Mouse (Mus musculus): Measurements from ENCODE around the gene Kat5. TPM values are rescaled to one million over a fixed set of nuclear protein-coding genes. Genes with fewer than 3 reads are reported as not detected.

Kat5 gene
- total and polyA plus RNA-seq, 3 experiments = 46.5 to 106 (median 62.8) TPM

- no peak for TF ChIP-seq RCOR1 (conservative IDR thresholded peaks at IDR 0.05; ENCODE audit: low read depth, low read length)
- no peak for TF ChIP-seq SIN3A (IDR thresholded peaks at IDR 0.05; ENCODE audit: low read length)
- TF ChIP-seq ETS1 (conservative IDR thresholded peaks at IDR 0.05; ENCODE audit: low read depth, low read length) = no peak
- TF ChIP-seq CHD2 (IDR thresholded peaks at IDR 0.05; ENCODE audit: low read length) = no peak
- dilution Hi-C loops (cut with MboI; ENCODE audit: extremely low pct_ligation_motif_present, extremely low pct_unique_long_range_greater_than_20kb, low sequenced_read_pairs) = no loop called here
These were observed 47.3 kb downstream of the Kat5 start for GRCm38 (mm10) chr19:5562776-5563175.

GRCm38 (mm10) chr19:5561886-5562285, 48.2 kb downstream of the Kat5 start:
- dilution Hi-C loops (cut with MboI; ENCODE audit: extremely low pct_ligation_motif_present, extremely low pct_unique_long_range_greater_than_20kb, low sequenced_read_pairs) = no loop called here

More at GRCm38 (mm10) chr19:5562776-5563175, 47.3 kb downstream of the Kat5 start:
- H3K79me2 ChIP-seq (replicated peaks; ENCODE audit: control insufficient read depth, extremely low read depth, insufficient read depth, poor library complexity, severe bottlenecking) = no peaks in the 10 kb centered on the region
- DNase-seq (ENCODE audit: extremely low read depth) = no peak
- peaks cover 76% of the 10 kb centered on the region for H3K27me3 ChIP-seq (replicated peaks)
- no peak overlapping the region for H3K9ac ChIP-seq (ENCODE audit: insufficient read depth, low read depth)
- H3K27ac ChIP-seq (ENCODE audit: insufficient read depth, low read depth) = no peak overlapping the region
- no peak overlapping the region for H3K4me2 ChIP-seq (ENCODE audit: insufficient read depth, low read depth, poor library complexity, severe bottlenecking)
- no peaks in the 10 kb centered on the region for H3K36me3 ChIP-seq (replicated peaks in 1 of 2; ENCODE audit: control insufficient read depth in 1 of 2, insufficient read depth in 1 of 2, low read length in 1 of 2)
- H3K4me3 ChIP-seq (replicated peaks in 1 of 3; ENCODE audit: low read depth in 2 of 3, low read length in 2 of 3, poor library complexity in 1 of 3) = no peak overlapping the region
- peaks cover 0 to 10% of the 10 kb centered on the region in 2 experiments; a peak in 2 of 4 replicates for H3K4me1 ChIP-seq (ENCODE audit: control insufficient read depth in 1 of 2, insufficient read depth in 2 of 2)
- in situ Hi-C loops (cut with MboI; ENCODE audit: low pct_ligation_motif_present, low pct_unique_long_range_greater_than_20kb, low sequenced_read_pairs) = loop anchor here (5.0 kb wide), 1 partner anchor 35 kb away; no protein-coding TSS in a partner anchor
- peaks cover 18% of the 10 kb centered on the region for H3K9me3 ChIP-seq (replicated peaks; ENCODE audit: low read length)

GRCm38 (mm10) chr19:5561252-5561790, 48.7 kb downstream of the Kat5 start:
- no peak overlapping the region for H3K4me2 ChIP-seq (ENCODE audit: insufficient read depth, low read depth, poor library complexity, severe bottlenecking)
- no peaks in the 10 kb centered on the region for H3K36me3 ChIP-seq (replicated peaks in 1 of 2; ENCODE audit: control insufficient read depth in 1 of 2, insufficient read depth in 1 of 2, low read length in 1 of 2)
- no peak overlapping the region for H3K27ac ChIP-seq (ENCODE audit: insufficient read depth, low read depth)
- dilution Hi-C loops (cut with MboI; ENCODE audit: extremely low pct_ligation_motif_present, extremely low pct_unique_long_range_greater_than_20kb, low sequenced_read_pairs) (no loop called here), in situ Hi-C loops (cut with MboI; ENCODE audit: low pct_ligation_motif_present, low pct_unique_long_range_greater_than_20kb, low sequenced_read_pairs) (loop anchor here (5.0 kb wide), 1 partner anchor 34 kb away; no protein-coding TSS in a partner anchor)
- no peak for TF ChIP-seq TCF12 (IDR thresholded peaks at IDR 0.05; ENCODE audit: low read depth, low read length)
- no peak for TF ChIP-seq HCFC1 (IDR thresholded peaks at IDR 0.05; ENCODE audit: low read depth, low read length)
- TF ChIP-seq JUND (conservative IDR thresholded peaks at IDR 0.05; ENCODE audit: low read depth, low read length) = no peak
- TF ChIP-seq SMC3 (IDR thresholded peaks at IDR 0.05; ENCODE audit: low read depth, low read length) = no peak
- no peak for TF ChIP-seq MAX (IDR thresholded peaks at IDR 0.05; ENCODE audit: low read length)
- no peak for TF ChIP-seq MXI1 (IDR thresholded peaks at IDR 0.05; ENCODE audit: low read depth, low read length)
- TF ChIP-seq E2F4 (IDR thresholded peaks at IDR 0.05; ENCODE audit: insufficient replicate concordance, low read depth, low read length) = no peak
- no peak for TF ChIP-seq MYC (IDR thresholded peaks at IDR 0.05; ENCODE audit: low read depth, low read length)
- no peak for TF ChIP-seq EP300 (IDR thresholded peaks at IDR 0.05; ENCODE audit: low read length)
- no peak for TF ChIP-seq POLR2A (IDR thresholded peaks at IDR 0.05; ENCODE audit: low read depth, low read length)
- TF ChIP-seq JUN (IDR thresholded peaks at IDR 0.05; ENCODE audit: insufficient read depth, low read depth, low read length) = no peak
- no peak for TF ChIP-seq CHD1 (IDR thresholded peaks at IDR 0.05; ENCODE audit: low read depth, low read length)
- no peak for TF ChIP-seq KAT2A (IDR thresholded peaks at IDR 0.05; ENCODE audit: insufficient replicate concordance, low read length)
- no peak for TF ChIP-seq CHD2 (IDR thresholded peaks at IDR 0.05; ENCODE audit: low read length)
- TF ChIP-seq POLR2AphosphoS2 (IDR thresholded peaks at IDR 0.05; ENCODE audit: low read depth, low read length) = no peak
- no peak for TF ChIP-seq ZMIZ1 (IDR thresholded peaks at IDR 0.05; ENCODE audit: low read depth, low read length)
- no peak for TF ChIP-seq NELFE (IDR thresholded peaks at IDR 0.05; ENCODE audit: low read depth, low read length)
- no peak for TF ChIP-seq UBTF (IDR thresholded peaks at IDR 0.05; ENCODE audit: low read depth, low read length)
- TF ChIP-seq RAD21 (IDR thresholded peaks at IDR 0.05; ENCODE audit: low read depth, low read length) = no peak
- H3K4me3 ChIP-seq (replicated peaks in 1 of 3; ENCODE audit: low read depth in 2 of 3, low read length in 2 of 3, poor library complexity in 1 of 3) = no peak overlapping the region
- peaks cover 0 to 2% of the 10 kb centered on the region in 2 experiments; a peak in 1 of 4 replicates for H3K4me1 ChIP-seq (ENCODE audit: control insufficient read depth in 1 of 2, insufficient read depth in 2 of 2)
- H3K79me2 ChIP-seq (replicated peaks; ENCODE audit: control insufficient read depth, extremely low read depth, insufficient read depth, poor library complexity, severe bottlenecking) = no peaks in the 10 kb centered on the region
- peaks cover 83% of the 10 kb centered on the region for H3K27me3 ChIP-seq (replicated peaks)
- no peak overlapping the region for H3K9ac ChIP-seq (ENCODE audit: insufficient read depth, low read depth)
- H3K9me3 ChIP-seq (replicated peaks; ENCODE audit: low read length) = peaks cover 18% of the 10 kb centered on the region
- DNase-seq (ENCODE audit: extremely low read depth) = no peak

More at GRCm38 (mm10) chr19:5561886-5562285, 48.2 kb downstream of the Kat5 start:
- no peaks in the 10 kb centered on the region for H3K36me3 ChIP-seq (replicated peaks in 1 of 2; ENCODE audit: control insufficient read depth in 1 of 2, insufficient read depth in 1 of 2, low read length in 1 of 2)
- H3K27ac ChIP-seq (ENCODE audit: insufficient read depth, low read depth) = no peak overlapping the region
- H3K4me1 ChIP-seq (ENCODE audit: control insufficient read depth in 1 of 2, insufficient read depth in 2 of 2) = peaks cover 0 to 8% of the 10 kb centered on the region in 2 experiments; a peak in 2 of 4 replicates
- H3K27me3 ChIP-seq (replicated peaks) = peaks cover 83% of the 10 kb centered on the region
- in situ Hi-C loops (cut with MboI; ENCODE audit: low pct_ligation_motif_present, low pct_unique_long_range_greater_than_20kb, low sequenced_read_pairs) = loop anchor here (5.0 kb wide), 1 partner anchor 35 kb away; no protein-coding TSS in a partner anchor
- DNase-seq (ENCODE audit: extremely low read depth) = no peak
- H3K79me2 ChIP-seq (replicated peaks; ENCODE audit: control insufficient read depth, extremely low read depth, insufficient read depth, poor library complexity, severe bottlenecking) = no peaks in the 10 kb centered on the region
- TF ChIP-seq USF1 (IDR thresholded peaks at IDR 0.05; ENCODE audit: low read depth, low read length) = no peak
- H3K9ac ChIP-seq (ENCODE audit: insufficient read depth, low read depth) = no peak overlapping the region
- H3K4me2 ChIP-seq (ENCODE audit: insufficient read depth, low read depth, poor library complexity, severe bottlenecking) = no peak overlapping the region
- peaks cover 18% of the 10 kb centered on the region for H3K9me3 ChIP-seq (replicated peaks; ENCODE audit: low read length)
- no peak overlapping the region for H3K4me3 ChIP-seq (replicated peaks in 1 of 3; ENCODE audit: low read depth in 2 of 3, low read length in 2 of 3, poor library complexity in 1 of 3)
